In the genomic region with DNA sequence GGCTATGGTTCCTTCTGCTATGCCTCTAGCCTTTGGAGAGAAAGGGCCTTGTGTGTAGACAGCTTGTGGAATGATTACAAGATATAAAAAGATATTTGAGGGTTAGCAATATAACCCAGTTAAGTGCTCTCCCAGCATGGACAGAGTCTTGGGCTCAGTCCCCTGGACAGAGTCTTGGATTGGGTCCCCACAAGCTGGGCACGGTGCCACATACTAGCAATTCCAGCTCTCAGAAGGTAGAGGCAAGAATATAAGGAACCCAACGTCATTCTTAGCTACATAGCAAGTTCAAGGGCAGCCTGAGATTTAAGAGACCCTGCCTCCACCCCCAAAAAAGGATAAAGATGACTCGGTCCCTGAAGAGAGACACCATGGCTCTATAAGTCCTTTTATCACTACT, we compare ENCODE assay signal across 22 mouse cellular contexts.
A peak's percentile ranks its signal among the peaks of the same experiment; 100 is the strongest.
DNase-seq lines count a peak whose midpoint lies in the region; ATAC-seq lines count a peak whose summit lies in the region.
"Had no signal": no experiment of that assay in that cellular context is flagged by ENCODE, and none has a peak within 500 bp of the region (broad histone marks: within the 10 kb centered on the region; RNA-seq: fewer than 3 reads in every experiment).

No protein-coding gene starts in this region.

- no peak overlapping the region for H3K4me3 ChIP-seq in hindbrain, embryonic 12.5 days
- H3K4me3 ChIP-seq: embryonic facial prominence, embryonic 12.5 days; heart, embryonic 12.5 days; hindbrain, embryonic 13.5 days; limb, embryonic 13.5 days had no signal

- H3K9ac ChIP-seq in hindbrain, embryonic 12.5 days, result no peak overlapping the region
- H3K9ac ChIP-seq: embryonic facial prominence, embryonic 12.5 days; heart, embryonic 12.5 days; hindbrain, embryonic 13.5 days; limb, embryonic 13.5 days had no signal

- no peaks in the 10 kb centered on the region for H3K36me3 ChIP-seq in hindbrain, embryonic 12.5 days
- H3K36me3 ChIP-seq: embryonic facial prominence, embryonic 12.5 days; heart, embryonic 12.5 days; hindbrain, embryonic 13.5 days; limb, embryonic 13.5 days had no signal

- intact Hi-C loops in left cerebral cortex, postnatal 4 days (cut with DNase I), result no loop called here

- no peaks in the 10 kb centered on the region for H3K4me1 ChIP-seq in hindbrain, embryonic 12.5 days
- H3K4me1 ChIP-seq: embryonic facial prominence, embryonic 12.5 days; hindbrain, embryonic 13.5 days; limb, embryonic 13.5 days had no signal

- no peak overlapping the region for H3K4me2 ChIP-seq in hindbrain, embryonic 12.5 days (replicated peaks)
- H3K4me2 ChIP-seq: embryonic facial prominence, embryonic 12.5 days; heart, embryonic 12.5 days; hindbrain, embryonic 13.5 days; limb, embryonic 13.5 days; liver, embryonic 11.5 days had no signal

- no peaks in the 10 kb centered on the region for H3K27me3 ChIP-seq in hindbrain, embryonic 12.5 days
- H3K27me3 ChIP-seq: embryonic facial prominence, embryonic 12.5 days; heart, embryonic 12.5 days; hindbrain, embryonic 13.5 days; limb, embryonic 13.5 days had no signal

- no peaks in the 10 kb centered on the region for H3K9me3 ChIP-seq in hindbrain, embryonic 12.5 days (replicated peaks)
- H3K9me3 ChIP-seq: embryonic facial prominence, embryonic 12.5 days; hindbrain, embryonic 13.5 days; limb, embryonic 13.5 days had no signal

- ATAC-seq in hindbrain, embryonic 12.5 days (ENCODE audit: low FRiP score), result no peak
- ATAC-seq: forebrain, embryonic 14.5 days; intestine, embryonic 16.5 days; lung, postnatal 0 days had no signal

- peak; percentile 43 to 60 for DNase-seq in cerebellum, postnatal 14 days
- DNase-seq in cerebellum, adult 11-12 months, result no peak
- DNase-seq in left cerebral cortex, postnatal 4 days, result peak; percentile 25
- DNase-seq in left cerebral cortex, adult 8-10 months (ENCODE audit: low spot score in 2 of 2), result no peak
- DNase-seq in adrenal gland, postnatal 14 days, result peak; percentile 13
- DNase-seq: B cell, adult 2 months; embryo, embryonic 11 days; gastrocnemius, postnatal 14 days; kidney, adult 8-10 months; midbrain, embryonic 14.5 days; thymus, adult 2 months; thymus, postnatal 4 days had no signal

- WGBS in hindbrain, embryonic 12.5 days, result 86% methylated on average over 3 of the region's 3 CpGs

- H3K27ac ChIP-seq in hindbrain, embryonic 12.5 days, result no peak overlapping the region
- H3K27ac ChIP-seq: embryonic facial prominence, embryonic 12.5 days; kidney, postnatal 0 days; limb, embryonic 13.5 days had no signal

Comparison
In these comparisons a context has a peak if more than half of its experiments do, and no peak if none do; other contexts are left out.
1. DNase-seq: peak in cerebellum, postnatal 14 days (2 of 2), left cerebral cortex, postnatal 4 days (single experiment) and adrenal gland, postnatal 14 days (single experiment); none in cerebellum, adult 11-12 months (single experiment) and left cerebral cortex, adult 8-10 months (0 of 2).